Mouse (Mus musculus) MEL (cell line): Measurements from ENCODE around the gene Tert. TPM values are rescaled to one million over a fixed set of nuclear protein-coding genes. Genes with fewer than 3 reads are reported as not detected.

Source experiments
- DNase-seq: peaks from one replicate; pipeline ENCODE4 v3.0.0; 2011; ENCODE audit warnings: low read depth, low spot score
- H3K27ac ChIP-seq: 2 replicates; pipeline ENCODE4 v1.5.1; 2012; ENCODE audit warnings: low read depth, mild to moderate bottlenecking, control low read depth, low read length, moderate library complexity; ENCODE audit not compliant: control insufficient read depth
- H3K27me3 ChIP-seq, 2 experiments: fragments of 150-350 bp in 1 of 2; sonication (generic) in 1 of 2; 2 replicates each; pipeline ENCODE4 v1.6.1; 2012; ENCODE audit warnings: low read length in 2 of 2, mild to moderate bottlenecking in 2 of 2, improper control_type of control experiment in 1 of 2, moderate library complexity in 1 of 2; ENCODE audit not compliant: insufficient read depth in 2 of 2, control insufficient read depth in 1 of 2
- H3K36me3 ChIP-seq, 2 experiments: 2 replicates each; pipeline ENCODE4 v1.6.1; 2012 to 2014; ENCODE audit warnings: low read length in 2 of 2, improper control_type of control experiment in 1 of 2, inconsistent platforms in 1 of 2, mild to moderate bottlenecking in 1 of 2; ENCODE audit not compliant: insufficient read depth in 2 of 2, control insufficient read depth in 1 of 2
- H3K4me1 ChIP-seq, 2 experiments: fragments of 150-350 bp in 1 of 2; sonication (generic) in 1 of 2; 2 replicates each; pipeline ENCODE4 v1.6.1; 2012; ENCODE audit warnings: low read length in 2 of 2, improper control_type of control experiment in 1 of 2, mild to moderate bottlenecking in 1 of 2; ENCODE audit not compliant: insufficient read depth in 2 of 2, control insufficient read depth in 1 of 2
- H3K4me3 ChIP-seq, 2 experiments: fragments of 150-350 bp in 1 of 2; sonication (generic) in 1 of 2; 2 replicates each; pipeline ENCODE4 v1.5.1; 2012; ENCODE audit warnings: low read depth in 2 of 2, low read length in 2 of 2, mild to moderate bottlenecking in 2 of 2, moderate library complexity in 2 of 2, control low read depth in 1 of 2, improper control_type of control experiment in 1 of 2; ENCODE audit not compliant: control insufficient read depth in 1 of 2, insufficient read depth in 1 of 2
- H3K79me2 ChIP-seq: 2 replicates; pipeline ENCODE4 v1.6.1; 2012; ENCODE audit warnings: mild to moderate bottlenecking, low read length, moderate library complexity; ENCODE audit not compliant: control insufficient read depth, poor library complexity, insufficient read depth
- H3K9ac ChIP-seq: 2 replicates; pipeline ENCODE4 v1.6.1; 2012; ENCODE audit warnings: low read depth, mild to moderate bottlenecking, control low read depth, low read length, moderate library complexity; ENCODE audit not compliant: control insufficient read depth, poor library complexity, severe bottlenecking
- H3K9me3 ChIP-seq: fragments of 150-350 bp; sonication (generic); replicated peaks from 2 replicates; pipeline ENCODE4 v1.6.1; 2012; ENCODE audit warnings: mild to moderate bottlenecking, low read length, improper control_type of control experiment, moderate library complexity; ENCODE audit not compliant: insufficient read depth
- BHLHE40 ChIP-seq: IDR thresholded peaks from 2 replicates; pipeline ENCODE4 v1.6.1; 2012; ENCODE audit warnings: low read depth, mild to moderate bottlenecking, inconsistent platforms, low read length, improper control_type of control experiment, borderline replicate concordance
- CHD2 ChIP-seq: IDR thresholded peaks from 2 replicates; pipeline ENCODE4 v1.6.1; 2011; ENCODE audit warnings: low read length, improper control_type of control experiment
- CTCF ChIP-seq, 3 experiments: IDR thresholded peaks in 2 of 3; conservative IDR thresholded peaks in 1 of 3; 2 replicates each; pipeline ENCODE4 v1.5.1; 2011 to 2012; ENCODE audit warnings: low read length in 3 of 3, low read depth in 2 of 3, mild to moderate bottlenecking in 2 of 3, improper control_type of control experiment in 1 of 3, inconsistent platforms in 1 of 3, mixed read lengths in 1 of 3, moderate library complexity in 1 of 3; ENCODE audit not compliant: control insufficient read depth in 1 of 3, insufficient read depth in 1 of 3, poor library complexity in 1 of 3, severe bottlenecking in 1 of 3
- E2F4 ChIP-seq: IDR thresholded peaks from 2 replicates; pipeline ENCODE4 v1.6.1; 2011; ENCODE audit warnings: low read depth, low read length, improper control_type of control experiment, borderline replicate concordance
- ELF1 ChIP-seq: IDR thresholded peaks from 2 replicates; pipeline ENCODE4 v1.6.1; 2014; ENCODE audit warnings: low read depth, mild to moderate bottlenecking, inconsistent platforms, low read length, improper control_type of control experiment, moderate library complexity
- EP300 ChIP-seq, 2 experiments: IDR thresholded peaks; 2 replicates each; pipeline ENCODE4 v1.6.1; 2011; ENCODE audit warnings: improper control_type of control experiment in 2 of 2, low read length in 2 of 2, low read depth in 1 of 2, mild to moderate bottlenecking in 1 of 2
- GATA1 ChIP-seq: IDR thresholded peaks from 2 replicates; pipeline ENCODE4 v1.6.1; 2011; ENCODE audit warnings: low read depth, low read length, improper control_type of control experiment
- JUND ChIP-seq: IDR thresholded peaks from 2 replicates; pipeline ENCODE4 v1.6.1; 2011; ENCODE audit warnings: low read depth, mild to moderate bottlenecking, improper control_type of control experiment, low read length
- MAZ ChIP-seq: IDR thresholded peaks from 2 replicates; pipeline ENCODE4 v1.6.1; 2012; ENCODE audit warnings: low read depth, mild to moderate bottlenecking, inconsistent platforms, low read length, improper control_type of control experiment
- MYB ChIP-seq: IDR thresholded peaks from 2 replicates; pipeline ENCODE4 v1.6.1; 2011; ENCODE audit warnings: mild to moderate bottlenecking, low read depth, low read length, improper control_type of control experiment
- POLR2A ChIP-seq, 2 experiments: IDR thresholded peaks; 2 replicates each; pipeline ENCODE4 v1.6.1; 2011 to 2012; ENCODE audit warnings: low read length in 2 of 2, mild to moderate bottlenecking in 2 of 2, control low read depth in 1 of 2, improper control_type of control experiment in 1 of 2, low read depth in 1 of 2, moderate library complexity in 1 of 2; ENCODE audit not compliant: control insufficient read depth in 1 of 2, insufficient read depth in 1 of 2, poor library complexity in 1 of 2
- RAD21 ChIP-seq: IDR thresholded peaks from 2 replicates; pipeline ENCODE4 v1.6.1; 2011; ENCODE audit warnings: mild to moderate bottlenecking, low read depth, low read length, improper control_type of control experiment
- RCOR1 ChIP-seq: IDR thresholded peaks from 2 replicates; pipeline ENCODE4 v1.6.1; 2012; ENCODE audit warnings: low read depth, mild to moderate bottlenecking, inconsistent platforms, low read length, improper control_type of control experiment
- SIN3A ChIP-seq: IDR thresholded peaks from 2 replicates; pipeline ENCODE4 v1.6.1; 2012; ENCODE audit warnings: low read length, improper control_type of control experiment, inconsistent platforms
- SMC3 ChIP-seq: IDR thresholded peaks from 2 replicates; pipeline ENCODE4 v1.6.1; 2011; ENCODE audit warnings: low read depth, low read length, improper control_type of control experiment
- TBP ChIP-seq: IDR thresholded peaks from 2 replicates; pipeline ENCODE4 v1.8.0; 2011; ENCODE audit warnings: low read depth, low read length, improper control_type of control experiment
- TCF12 ChIP-seq: IDR thresholded peaks from 2 replicates; pipeline ENCODE4 v1.6.1; 2014; ENCODE audit warnings: low read depth, mild to moderate bottlenecking, inconsistent platforms, low read length, improper control_type of control experiment, moderate library complexity
- UBTF ChIP-seq: IDR thresholded peaks from 2 replicates; pipeline ENCODE4 v1.6.1; 2012; ENCODE audit warnings: low read depth, mild to moderate bottlenecking, inconsistent platforms, low read length, improper control_type of control experiment, moderate library complexity, borderline replicate concordance; ENCODE audit not compliant: insufficient read depth
- USF1 ChIP-seq: IDR thresholded peaks from 2 replicates; pipeline ENCODE4 v1.6.1; 2014; ENCODE audit warnings: low read depth, mild to moderate bottlenecking, inconsistent platforms, low read length, improper control_type of control experiment, moderate library complexity
- ZC3H11A ChIP-seq: IDR thresholded peaks from 2 replicates; pipeline ENCODE4 v1.6.1; 2012; ENCODE audit warnings: low read depth, mild to moderate bottlenecking, inconsistent platforms, low read length, improper control_type of control experiment
- ZNF384 ChIP-seq: IDR thresholded peaks from 2 replicates; pipeline ENCODE4 v1.6.1; 2012; ENCODE audit warnings: low read depth, mild to moderate bottlenecking, inconsistent platforms, low read length, improper control_type of control experiment
- polyA plus RNA-seq, 2 experiments: library from polyadenylated mRNA; stranded (reverse) in 1 of 2; unstranded in 1 of 2; fragments of >175 nt in 1 of 2; fragments of >200 nt in 1 of 2; gene quantifications; 2 replicates each; pipeline versions ENCODE4 v1.2.1 to v1.2.4; 2012; ENCODE audit warnings: low replicate concordance in 2 of 2, low read depth in 1 of 2; ENCODE audit not compliant: insufficient read length in 2 of 2, insufficient read depth in 1 of 2, missing spikeins in 1 of 2
- total RNA-seq: library from RNA; depleted of rRNA; stranded (reverse); fragments of 300-350 nt; gene quantifications from 2 replicates; pipeline ENCODE4 v1.2.3, GENCODE M21; 2012

Gene Tert
- total and polyA plus RNA-seq, 3 experiments = 1.2 to 2.0 TPM; not detected in 1

- Histone ChIP-seq H3K9me3 (no peaks in the 10 kb centered on the region), H3K36me3 (no peaks in the 10 kb centered on the region), H3K27ac (no peak overlapping the region), H3K4me3 (no peak overlapping the region), H3K79me2 (no peaks in the 10 kb centered on the region)
- DNase-seq = no peak
- TF ChIP-seq UBTF (no peak), CTCF (IDR thresholded peaks at IDR 0.05 in 2 of 3, conservative IDR thresholded peaks at IDR 0.05 in 1 of 3; ENCODE audit: control insufficient read depth in 1 of 3, insufficient read depth in 1 of 3, low read depth in 2 of 3, low read length in 3 of 3, poor library complexity in 1 of 3, severe bottlenecking in 1 of 3) (no peak), RCOR1 (no peak), GATA1 (no peak), SIN3A (no peak), ELF1 (no peak), CHD2 (no peak), ZNF384 (no peak), MAZ (no peak), POLR2A (IDR thresholded peaks at IDR 0.05; ENCODE audit: control insufficient read depth in 1 of 2, insufficient read depth in 1 of 2, low read depth in 1 of 2, low read length in 2 of 2, poor library complexity in 1 of 2) (no peak), MYB (no peak), USF1 (no peak), E2F4 (no peak), BHLHE40 (no peak), TBP (no peak), TCF12 (no peak), EP300 (IDR thresholded peaks at IDR 0.05; ENCODE audit: low read depth in 1 of 2, low read length in 2 of 2) (no peak), JUND (no peak)
- TF ChIP-seq, all 39 proteins: peak for 0
- H3K4me1 ChIP-seq = no peaks in the 10 kb centered on the region
- no peaks in the 10 kb centered on the region for H3K27me3 ChIP-seq
- no peak overlapping the region for H3K9ac ChIP-seq
Observed at GRCm38 (mm10) chr13:73641296-73641695, 14.6 kb downstream of the Tert start.

- Histone ChIP-seq H3K27me3 (no peaks in the 10 kb centered on the region), H3K79me2 (no peaks in the 10 kb centered on the region), H3K9ac (no peak overlapping the region), H3K4me1 (no peaks in the 10 kb centered on the region), H3K27ac (no peak overlapping the region), H3K4me3 (no peak overlapping the region), H3K9me3 (no peaks in the 10 kb centered on the region), H3K36me3 (no peaks in the 10 kb centered on the region)
- TF ChIP-seq CTCF (IDR thresholded peaks at IDR 0.05 in 2 of 3, conservative IDR thresholded peaks at IDR 0.05 in 1 of 3; ENCODE audit: control insufficient read depth in 1 of 3, insufficient read depth in 1 of 3, low read depth in 2 of 3, low read length in 3 of 3, poor library complexity in 1 of 3, severe bottlenecking in 1 of 3) = peak; percentile 60 to 90 (median 76)
- TF ChIP-seq ZC3H11A = peak; percentile 33; the same call in 1 of the 2 replicates
- TF ChIP-seq SMC3 = peak; percentile 70
- TF ChIP-seq RAD21 = peak; percentile 74
- TF ChIP-seq BHLHE40 = no peak
- peak; percentile 60 for DNase-seq
Observed at GRCm38 (mm10) chr13:73646397-73647087, 19.8 kb downstream of the Tert start.
